Mouse (Mus musculus): ENCODE data around the gene Mis12. TPM values are rescaled to one million over a fixed set of nuclear protein-coding genes. Genes with fewer than 3 reads are reported as not detected.

The Mis12 gene
- polyA plus RNA-seq, 1 experiment, result 0.35 TPM

DNA sequence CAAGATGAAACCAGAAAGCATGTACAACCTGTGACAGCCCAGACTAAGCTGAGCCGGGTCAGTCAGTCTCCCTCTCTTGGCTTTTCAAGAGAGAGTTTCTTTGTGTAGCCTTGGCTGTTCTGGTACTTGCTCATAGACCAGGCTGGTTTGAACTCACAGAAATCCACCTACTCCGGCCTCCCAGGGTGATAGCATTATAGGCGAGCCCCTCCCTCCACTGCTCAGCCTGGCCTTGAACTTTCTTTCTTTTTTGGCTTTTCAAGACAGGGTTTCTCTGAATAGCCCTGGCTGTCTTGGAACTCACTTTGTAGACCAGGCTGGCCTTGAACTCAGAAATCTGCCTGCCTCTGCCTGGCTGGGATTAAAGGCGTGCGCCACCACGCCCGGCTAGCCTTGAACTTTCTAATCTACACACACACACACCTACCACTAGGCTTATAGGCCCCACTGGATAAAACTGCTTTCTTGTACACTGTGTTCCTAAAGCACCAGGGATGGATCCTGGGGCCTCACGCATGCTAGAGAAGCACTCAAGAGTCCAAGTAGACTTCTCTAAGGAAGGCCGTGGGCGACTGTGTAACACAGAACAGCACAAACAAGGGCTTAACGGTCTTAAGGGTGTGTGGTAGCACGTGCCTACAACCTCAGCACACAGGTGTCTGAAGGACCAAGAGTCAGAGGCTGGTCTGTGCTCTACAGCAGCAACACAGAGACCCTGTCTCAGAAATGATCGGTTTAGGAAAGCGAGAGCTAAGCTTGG, 38.5 kb upstream of the Mis12 start:
- peaks cover 45% of the 10 kb centered on the region for H3K4me1 ChIP-seq (ENCODE audit: control insufficient read depth)
- H3K4me3 ChIP-seq (replicated peaks), result peak overlapping the region; percentile 91
- H3K36me3 ChIP-seq (ENCODE audit: control insufficient read depth), result peaks cover 68% of the 10 kb centered on the region

GRCm38 (mm10) chr11:70982030-70982429, 37.4 kb upstream of the Mis12 start:
- peaks cover 41% of the 10 kb centered on the region for H3K4me1 ChIP-seq (ENCODE audit: control insufficient read depth)
- H3K4me3 ChIP-seq (replicated peaks), result peak overlapping the region; percentile 91
- no peaks in the 10 kb centered on the region for H3K9me3 ChIP-seq (ENCODE audit: control insufficient read depth, low read length)
- no peak for TF ChIP-seq GATA1 (IDR thresholded peaks at IDR 0.05; ENCODE audit: low read length)
- TF ChIP-seq TAL1 (IDR thresholded peaks at IDR 0.05; ENCODE audit: low read length), result no peak
- H3K27me3 ChIP-seq (ENCODE audit: control insufficient read depth), result no peaks in the 10 kb centered on the region
- peaks cover 68% of the 10 kb centered on the region for H3K36me3 ChIP-seq (ENCODE audit: control insufficient read depth)

More for the DNA sequence above, 38.5 kb upstream of the Mis12 start:
- no peaks in the 10 kb centered on the region for H3K27me3 ChIP-seq (ENCODE audit: control insufficient read depth)
- H3K9me3 ChIP-seq (ENCODE audit: control insufficient read depth, low read length), result no peaks in the 10 kb centered on the region
- TF ChIP-seq TAL1 (IDR thresholded peaks at IDR 0.05; ENCODE audit: low read length) (no peak), GATA1 (IDR thresholded peaks at IDR 0.05; ENCODE audit: low read length) (no peak)

DNA sequence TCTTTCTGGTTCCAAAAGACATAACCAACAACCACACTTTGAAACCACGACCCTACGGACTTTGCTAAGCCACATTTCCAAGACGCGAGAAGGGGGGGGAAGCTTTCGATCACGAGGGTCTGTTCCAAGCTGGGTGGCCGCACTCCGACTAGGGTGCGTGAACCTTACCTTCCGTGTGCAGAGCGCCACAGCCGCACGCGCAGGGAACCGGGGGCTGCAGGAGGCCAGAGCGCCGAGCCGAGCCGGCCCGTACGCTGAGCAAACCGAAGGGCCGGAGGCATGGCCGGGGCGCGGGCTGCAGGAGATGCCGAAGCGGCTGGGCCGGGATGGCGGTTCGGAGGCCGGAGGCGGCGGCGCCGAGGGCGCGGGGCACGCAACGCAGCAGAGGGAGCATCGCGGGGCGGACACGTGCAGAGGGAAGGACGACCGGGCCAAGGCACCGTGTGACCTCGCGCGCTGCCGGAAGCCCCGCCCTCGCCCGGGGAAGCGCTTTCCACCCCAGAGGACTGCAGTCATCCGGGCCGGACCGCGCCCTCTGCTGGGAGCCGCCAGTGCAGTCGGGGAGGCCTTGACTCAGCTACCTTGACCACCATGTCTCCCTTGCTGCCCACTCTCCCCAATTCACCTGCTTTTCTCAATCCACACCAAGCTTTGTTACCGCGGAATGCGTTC, 36.7 kb upstream of the Mis12 start, which contains the start of gene C1qbp:
TSS of gene C1qbp (minus strand) at position 470 of the 672 bp plus-strand sequence.
- peaks cover 42% of the 10 kb centered on the region for H3K4me1 ChIP-seq (ENCODE audit: control insufficient read depth)
- H3K27me3 ChIP-seq (ENCODE audit: control insufficient read depth), result no peaks in the 10 kb centered on the region
- TF ChIP-seq GATA1 (IDR thresholded peaks at IDR 0.05; ENCODE audit: low read length) (no peak), TAL1 (IDR thresholded peaks at IDR 0.05; ENCODE audit: low read length) (no peak)
- H3K4me3 ChIP-seq (replicated peaks), result peak within 1 kb of the TSS; percentile 91
- H3K36me3 ChIP-seq (ENCODE audit: control insufficient read depth), result peaks cover 68% of the 10 kb centered on the region
- no peaks in the 10 kb centered on the region for H3K9me3 ChIP-seq (ENCODE audit: control insufficient read depth, low read length)

DNA sequence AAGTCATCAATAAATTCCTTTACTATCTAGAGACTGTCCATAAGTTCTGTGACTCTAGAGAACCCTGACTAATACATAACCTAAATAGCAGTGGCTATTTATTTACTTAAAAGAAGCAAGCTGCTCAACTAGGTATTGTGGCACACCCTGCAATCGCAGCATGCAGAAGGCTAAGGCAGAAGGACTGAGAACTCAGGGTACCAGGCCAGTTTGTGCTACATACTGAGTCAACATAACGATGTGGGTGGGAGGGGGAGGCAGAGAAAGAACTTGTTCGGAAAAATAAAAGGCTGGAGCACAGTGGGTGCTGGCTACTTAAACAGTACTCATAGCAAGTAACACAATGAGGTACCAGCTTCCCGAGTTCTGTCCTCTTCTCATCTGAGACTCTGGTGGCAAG, 18.2 kb upstream of the Mis12 start:
- H3K36me3 ChIP-seq (ENCODE audit: control insufficient read depth), result peaks cover 42% of the 10 kb centered on the region
- H3K9me3 ChIP-seq (ENCODE audit: control insufficient read depth, low read length), result no peaks in the 10 kb centered on the region
- H3K4me1 ChIP-seq (ENCODE audit: control insufficient read depth), result peaks cover 29% of the 10 kb centered on the region
- no peak for TF ChIP-seq GATA1 (IDR thresholded peaks at IDR 0.05; ENCODE audit: low read length)
- TF ChIP-seq TAL1 (IDR thresholded peaks at IDR 0.05; ENCODE audit: low read length), result no peak
- no peak overlapping the region for H3K4me3 ChIP-seq (replicated peaks)
- H3K27me3 ChIP-seq (ENCODE audit: control insufficient read depth), result no peaks in the 10 kb centered on the region

GRCm38 (mm10) chr11:71003611-71004315, 15.6 kb upstream of the Mis12 start:
- Histone ChIP-seq H3K9me3 (ENCODE audit: control insufficient read depth, low read length) (no peaks in the 10 kb centered on the region), H3K4me1 (ENCODE audit: control insufficient read depth) (peaks cover 29% of the 10 kb centered on the region), H3K4me3 (replicated peaks) (peak overlapping the region; percentile 90), H3K27me3 (ENCODE audit: control insufficient read depth) (no peaks in the 10 kb centered on the region), H3K36me3 (ENCODE audit: control insufficient read depth) (peaks cover 36% of the 10 kb centered on the region)
- TF ChIP-seq GATA1 (IDR thresholded peaks at IDR 0.05; ENCODE audit: low read length) (no peak), TAL1 (IDR thresholded peaks at IDR 0.05; ENCODE audit: low read length) (no peak)

GRCm38 (mm10) chr11:71004316-71004773, 15.1 kb upstream of the Mis12 start, which contains the start of gene Dhx33:
Gene Dhx33 (minus strand): TSS chr11:71004437.
- Histone ChIP-seq H3K4me1 (ENCODE audit: control insufficient read depth) (peaks cover 34% of the 10 kb centered on the region), H3K9me3 (ENCODE audit: control insufficient read depth, low read length) (no peaks in the 10 kb centered on the region), H3K36me3 (ENCODE audit: control insufficient read depth) (peaks cover 38% of the 10 kb centered on the region), H3K4me3 (replicated peaks) (peak within 1 kb of the TSS; percentile 90), H3K27me3 (ENCODE audit: control insufficient read depth) (no peaks in the 10 kb centered on the region)
- TF ChIP-seq TAL1 (IDR thresholded peaks at IDR 0.05; ENCODE audit: low read length), result no peak
- TF ChIP-seq GATA1 (IDR thresholded peaks at IDR 0.05; ENCODE audit: low read length), result no peak

DNA sequence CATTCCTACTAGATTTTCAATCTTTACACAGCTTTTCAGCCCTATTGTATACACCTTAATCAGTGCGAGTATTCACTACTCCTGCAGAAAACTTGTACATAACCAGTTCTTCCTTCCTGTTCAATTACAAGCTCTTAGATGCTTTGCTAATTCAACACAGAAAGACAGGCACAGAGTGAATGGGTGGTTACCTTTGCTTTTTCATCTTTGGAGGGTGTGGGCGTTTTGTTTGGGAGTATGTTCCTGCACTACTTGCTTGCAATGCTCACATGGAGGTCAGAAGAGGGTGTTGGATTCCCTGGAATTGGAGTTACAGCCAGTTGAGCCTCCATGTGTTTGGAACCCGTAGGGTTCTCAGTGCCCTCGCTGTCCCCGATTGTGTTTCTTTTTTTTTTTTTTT, 14.4 kb upstream of the Mis12 start:
- H3K9me3 ChIP-seq (ENCODE audit: control insufficient read depth, low read length), result no peaks in the 10 kb centered on the region
- peaks cover 34% of the 10 kb centered on the region for H3K4me1 ChIP-seq (ENCODE audit: control insufficient read depth)
- no peak for TF ChIP-seq TAL1 (IDR thresholded peaks at IDR 0.05; ENCODE audit: low read length)
- peak overlapping the region; percentile 90 for H3K4me3 ChIP-seq (replicated peaks)
- peaks cover 38% of the 10 kb centered on the region for H3K36me3 ChIP-seq (ENCODE audit: control insufficient read depth)
- no peaks in the 10 kb centered on the region for H3K27me3 ChIP-seq (ENCODE audit: control insufficient read depth)

DNA sequence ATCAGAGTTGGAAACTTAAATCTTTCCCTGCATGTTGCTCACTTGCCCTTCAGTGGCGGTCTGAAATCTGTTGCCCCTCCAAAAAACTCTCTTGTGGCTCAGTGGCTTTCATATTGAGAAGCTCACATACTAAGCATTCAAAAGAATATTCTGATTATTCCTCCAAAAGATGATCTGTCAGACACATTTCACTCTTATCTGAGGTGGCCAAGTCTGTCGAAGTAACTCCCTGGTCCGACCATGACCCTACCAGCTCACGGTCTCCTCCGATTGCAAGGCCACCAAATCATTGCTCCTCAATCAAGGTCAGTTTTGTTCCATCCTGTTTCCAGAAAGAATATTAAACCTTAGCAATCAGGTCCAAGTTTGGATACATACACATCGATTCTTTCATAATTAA, 12.4 kb upstream of the Mis12 start:
- Histone ChIP-seq H3K4me1 (ENCODE audit: control insufficient read depth) (peaks cover 32% of the 10 kb centered on the region), H3K27me3 (ENCODE audit: control insufficient read depth) (no peaks in the 10 kb centered on the region), H3K36me3 (ENCODE audit: control insufficient read depth) (peaks cover 47% of the 10 kb centered on the region), H3K9me3 (ENCODE audit: control insufficient read depth, low read length) (no peaks in the 10 kb centered on the region), H3K4me3 (replicated peaks) (no peak overlapping the region)
- TF ChIP-seq TAL1 (IDR thresholded peaks at IDR 0.05; ENCODE audit: low read length), result no peak
- no peak for TF ChIP-seq GATA1 (IDR thresholded peaks at IDR 0.05; ENCODE audit: low read length)

DNA sequence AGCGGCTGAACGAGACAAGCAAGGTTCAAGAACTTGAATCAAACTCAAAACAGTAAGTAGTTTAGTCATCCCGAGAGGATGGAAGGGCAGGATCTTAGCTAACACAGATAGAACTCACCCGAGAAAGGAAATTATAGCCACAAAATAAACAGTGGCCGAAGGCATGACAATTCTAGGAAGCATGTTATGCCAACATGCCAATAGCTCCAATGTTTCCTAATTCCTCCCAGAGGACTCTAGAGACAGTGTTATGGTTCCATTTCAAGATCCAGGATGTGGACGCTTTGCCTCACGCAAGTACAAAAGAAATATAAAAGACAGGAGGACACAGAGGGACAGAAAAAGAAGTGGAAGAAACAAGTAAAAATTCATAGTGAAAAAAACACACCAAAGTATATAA, 11.6 kb upstream of the Mis12 start:
- TF ChIP-seq TAL1 (IDR thresholded peaks at IDR 0.05; ENCODE audit: low read length) (no peak), GATA1 (IDR thresholded peaks at IDR 0.05; ENCODE audit: low read length) (no peak)
- no peaks in the 10 kb centered on the region for H3K9me3 ChIP-seq (ENCODE audit: control insufficient read depth, low read length)
- H3K36me3 ChIP-seq (ENCODE audit: control insufficient read depth), result peaks cover 55% of the 10 kb centered on the region
- no peak overlapping the region for H3K4me3 ChIP-seq (replicated peaks)
- peaks cover 25% of the 10 kb centered on the region for H3K4me1 ChIP-seq (ENCODE audit: control insufficient read depth)
- no peaks in the 10 kb centered on the region for H3K27me3 ChIP-seq (ENCODE audit: control insufficient read depth)

Data from erythroblast, embryonic 14.5 days (primary cell).